Mouse (Mus musculus) myocyte (in vitro differentiated cells): ENCODE results near the gene Myl6b.
A peak's percentile ranks its signal among the peaks of the same experiment; 100 is the strongest.

Source experiments
- MAX ChIP-seq: IDR thresholded peaks from one replicate; pipeline ENCODE4 v1.6.1; 2011; ENCODE audit warnings: low read depth, mild to moderate bottlenecking, control low read depth
- MYOD1 ChIP-seq, 3 experiments: IDR thresholded peaks; one replicate each; pipeline ENCODE4 v1.6.1; 2011; ENCODE audit warnings: control low read depth in 2 of 3, low read depth in 2 of 3, mild to moderate bottlenecking in 2 of 3, moderate library complexity in 1 of 3; ENCODE audit not compliant: insufficient read length in 2 of 3, control insufficient read depth in 1 of 3
- POLR2A ChIP-seq: IDR thresholded peaks from one replicate; pipeline ENCODE4 v1.6.1; 2011; ENCODE audit warnings: low read depth, mild to moderate bottlenecking, control low read depth, moderate library complexity; ENCODE audit not compliant: insufficient read length
- POLR2AphosphoS2 ChIP-seq: IDR thresholded peaks from one replicate; pipeline ENCODE4 v1.6.1; 2011; ENCODE audit warnings: low read depth, control low read depth; ENCODE audit not compliant: insufficient read length
- REST ChIP-seq: IDR thresholded peaks from one replicate; pipeline ENCODE4 v1.6.1; 2011; ENCODE audit warnings: mild to moderate bottlenecking, control low read depth, moderate library complexity; ENCODE audit not compliant: insufficient read depth, insufficient read length
- TCF12 ChIP-seq: IDR thresholded peaks from one replicate; pipeline ENCODE4 v1.6.1; 2011; ENCODE audit warnings: mild to moderate bottlenecking, control low read depth; ENCODE audit not compliant: poor library complexity, insufficient read depth, severe bottlenecking
- USF1 ChIP-seq: IDR thresholded peaks from one replicate; pipeline ENCODE4 v1.6.1; 2011; ENCODE audit warnings: low read depth, mild to moderate bottlenecking, control low read depth, moderate library complexity

DNA sequence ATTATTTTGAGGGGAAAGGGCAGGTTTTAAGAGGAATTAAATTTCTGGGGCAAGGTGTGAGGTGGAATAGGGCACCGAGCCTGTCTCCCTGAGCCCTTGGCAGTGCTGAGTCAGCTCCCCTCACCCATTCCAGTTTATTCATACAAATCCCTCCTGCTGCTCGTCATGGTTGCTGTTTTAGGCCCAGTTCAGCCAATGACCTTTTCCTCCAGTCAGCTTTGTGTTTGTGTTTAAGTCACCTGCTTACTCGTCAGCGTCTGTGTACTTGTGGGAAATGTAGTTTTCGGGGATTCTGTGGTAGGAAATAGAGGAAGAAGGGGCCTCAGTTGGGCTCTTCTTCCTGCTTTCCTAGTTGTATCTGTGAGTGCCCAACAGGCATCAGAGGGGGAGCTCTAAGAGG is 9.1 kb downstream of the Myl6b start:
- TF ChIP-seq POLR2A (no peak), TCF12 (no peak), MYOD1 (IDR thresholded peaks at IDR 0.05; ENCODE audit: control insufficient read depth in 1 of 3, insufficient read length in 2 of 3, low read depth in 2 of 3) (no peak), USF1 (no peak), MAX (no peak), REST (no peak), POLR2AphosphoS2 (peak; percentile 77)
